Mouse (Mus musculus): ENCODE data around the gene Psrc1. TPM values are rescaled to one million over a fixed set of nuclear protein-coding genes. Genes with fewer than 3 reads are reported as not detected.

Gene Psrc1
- polyA plus RNA-seq, 1 experiment from 2014 or later = 25.4 TPM

DNA sequence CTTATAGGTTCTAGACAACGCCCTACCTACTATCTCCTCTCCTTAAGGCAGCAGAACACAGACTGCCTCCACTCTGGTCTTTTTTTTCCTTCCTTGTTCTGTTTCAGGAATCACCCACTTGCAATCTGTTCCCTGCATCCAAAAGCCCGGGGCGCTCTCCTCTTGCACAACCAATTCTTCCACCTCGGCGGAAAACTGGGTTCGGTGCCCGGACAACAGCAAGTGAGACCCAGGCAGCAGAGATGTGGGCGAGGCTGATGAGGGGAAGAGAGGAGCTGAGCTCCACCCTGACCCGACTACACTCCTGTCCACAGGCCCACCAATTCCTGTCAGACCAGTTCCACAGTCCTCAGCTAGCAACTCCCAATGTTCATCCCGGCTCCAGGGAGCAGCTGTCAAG, 2.5 kb downstream of the Psrc1 start:
- no peak for ATAC-seq (ENCODE audit: extremely low read depth, insufficient number of reproducible peaks, low FRiP score, low TSS enrichment)
- peaks cover 23% of the 10 kb centered on the region for H3K36me3 ChIP-seq
- 90% methylated on average over 10 of the region's 10 CpGs for WGBS
- H3K4me1 ChIP-seq = peaks cover 45% of the 10 kb centered on the region
- H3K27me3 ChIP-seq (replicated peaks) = no peaks in the 10 kb centered on the region
- H3K4me2 ChIP-seq = no peak overlapping the region
- no peak overlapping the region for H3K4me3 ChIP-seq
- H3K27ac ChIP-seq (replicated peaks) = no peak overlapping the region
- no peaks in the 10 kb centered on the region for H3K9me3 ChIP-seq
- H3K9ac ChIP-seq = no peak overlapping the region

DNA sequence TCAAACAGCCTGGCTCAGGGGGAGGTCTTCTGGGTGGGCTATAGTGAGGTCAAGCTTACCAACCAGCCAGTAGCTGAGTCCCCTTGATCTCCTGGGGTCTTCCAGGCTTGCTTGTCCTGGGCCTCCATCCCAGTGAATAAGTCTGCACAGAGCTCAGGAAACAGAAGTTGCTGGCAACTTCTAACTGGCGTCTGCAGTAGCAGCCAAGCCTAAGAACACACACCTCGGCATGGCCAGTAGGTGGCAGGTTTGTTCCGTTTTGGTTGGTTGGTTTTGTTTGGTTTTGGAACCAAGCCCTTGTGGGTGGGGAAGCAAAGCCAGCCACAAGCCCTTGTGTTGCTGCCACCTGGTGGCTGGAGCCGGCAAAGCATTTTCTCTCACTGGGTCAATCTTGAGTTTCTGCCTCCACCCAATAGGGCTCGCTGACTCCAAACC, 5.5 kb downstream of the Psrc1 start:
- Histone ChIP-seq H3K4me2 (peak overlapping the region; percentile 54), H3K36me3 (peaks cover 23% of the 10 kb centered on the region), H3K27ac (replicated peaks) (peak overlapping the region; percentile 57; the same call in 1 of the 2 replicates), H3K9me3 (no peaks in the 10 kb centered on the region), H3K9ac (peak overlapping the region; percentile 65), H3K4me3 (peak overlapping the region; percentile 17; the same call in 1 of the 2 replicates), H3K4me1 (peaks cover 33% of the 10 kb centered on the region), H3K27me3 (replicated peaks) (peaks cover 7% of the 10 kb centered on the region)
- WGBS = 2% methylated on average over 5 of the region's 5 CpGs
- peak; percentile 61; the same call in 1 of the 2 replicates for ATAC-seq (ENCODE audit: extremely low read depth, insufficient number of reproducible peaks, low FRiP score, low TSS enrichment)

DNA sequence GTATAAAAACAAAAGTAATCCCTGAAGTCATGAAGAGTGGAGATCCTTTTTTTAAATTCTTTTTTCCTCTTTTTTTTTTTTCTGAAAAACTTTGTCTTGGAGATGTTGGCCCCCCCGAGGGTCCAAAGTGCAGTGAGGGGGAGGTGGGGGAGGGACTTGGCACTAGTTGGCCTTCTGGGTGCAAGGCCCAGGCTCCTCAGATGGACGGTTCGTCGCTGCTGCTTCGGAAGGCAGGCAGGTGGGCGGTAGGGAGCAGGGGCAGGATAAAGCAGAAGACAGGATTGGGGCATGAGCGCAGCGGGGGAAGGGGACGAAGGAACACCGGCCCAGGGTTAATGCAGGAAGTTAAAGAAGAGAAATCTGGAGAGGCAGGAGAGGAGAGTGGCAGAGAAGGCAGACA, 8.7 kb downstream of the Psrc1 start:
- ATAC-seq (ENCODE audit: extremely low read depth, insufficient number of reproducible peaks, low FRiP score, low TSS enrichment) = no peak
- Histone ChIP-seq H3K4me3 (no peak overlapping the region), H3K27ac (replicated peaks) (no peak overlapping the region), H3K36me3 (peaks cover 6% of the 10 kb centered on the region), H3K9me3 (no peaks in the 10 kb centered on the region), H3K4me1 (peaks cover 22% of the 10 kb centered on the region), H3K27me3 (replicated peaks) (peaks cover 17% of the 10 kb centered on the region), H3K4me2 (peak overlapping the region; percentile 40), H3K9ac (peak overlapping the region; percentile 50; the same call in 1 of the 2 replicates)
- WGBS = 20% methylated on average over 10 of the region's 10 CpGs

GRCm38 (mm10) chr3:108392793-108393192, 9.2 kb downstream of the Psrc1 start:
- peaks cover 22% of the 10 kb centered on the region for H3K27me3 ChIP-seq (replicated peaks)
- H3K36me3 ChIP-seq = peaks cover under 1% of the 10 kb centered on the region; the same call in 1 of the 2 replicates
- H3K27ac ChIP-seq (replicated peaks) = no peak overlapping the region
- no peak for ATAC-seq (ENCODE audit: extremely low read depth, insufficient number of reproducible peaks, low FRiP score, low TSS enrichment)
- no peaks in the 10 kb centered on the region for H3K9me3 ChIP-seq
- WGBS = 44% methylated on average over 15 of the region's 15 CpGs
- H3K4me3 ChIP-seq = no peak overlapping the region
- H3K4me1 ChIP-seq = peaks cover 22% of the 10 kb centered on the region
- peak overlapping the region; percentile 50; the same call in 1 of the 2 replicates for H3K9ac ChIP-seq
- H3K4me2 ChIP-seq = peak overlapping the region; percentile 40

DNA sequence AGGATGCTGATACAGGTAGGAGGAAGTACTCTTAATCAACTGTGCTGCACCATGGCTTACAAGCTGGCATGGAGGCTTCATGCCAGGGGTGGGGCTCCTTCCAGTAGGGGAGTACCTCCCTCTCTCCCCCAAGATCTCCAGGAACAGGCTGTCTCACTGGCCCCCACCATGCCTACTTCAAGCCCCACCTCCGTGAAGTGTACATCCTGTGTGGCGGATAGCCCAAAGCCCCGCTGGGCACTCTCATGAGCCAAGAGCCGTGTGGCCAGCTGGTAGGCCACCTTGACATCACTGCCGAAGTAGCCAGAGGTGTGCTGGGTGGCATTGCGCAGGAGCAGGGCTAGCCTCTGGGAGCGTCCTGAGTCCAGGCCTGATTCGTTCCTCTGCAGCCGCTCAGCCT, 14.6 kb downstream of the Psrc1 start:
- no peak for ATAC-seq (ENCODE audit: extremely low read depth, insufficient number of reproducible peaks, low FRiP score, low TSS enrichment)
- H3K27me3 ChIP-seq (replicated peaks) = peaks cover 47% of the 10 kb centered on the region
- H3K4me2 ChIP-seq = no peak overlapping the region
- no peak overlapping the region for H3K9ac ChIP-seq
- no peaks in the 10 kb centered on the region for H3K36me3 ChIP-seq
- no peak overlapping the region for H3K27ac ChIP-seq (replicated peaks)
- no peaks in the 10 kb centered on the region for H3K4me1 ChIP-seq
- no peak overlapping the region for H3K4me3 ChIP-seq
- no peaks in the 10 kb centered on the region for H3K9me3 ChIP-seq
- WGBS = 77% methylated on average over 9 of the region's 9 CpGs

DNA sequence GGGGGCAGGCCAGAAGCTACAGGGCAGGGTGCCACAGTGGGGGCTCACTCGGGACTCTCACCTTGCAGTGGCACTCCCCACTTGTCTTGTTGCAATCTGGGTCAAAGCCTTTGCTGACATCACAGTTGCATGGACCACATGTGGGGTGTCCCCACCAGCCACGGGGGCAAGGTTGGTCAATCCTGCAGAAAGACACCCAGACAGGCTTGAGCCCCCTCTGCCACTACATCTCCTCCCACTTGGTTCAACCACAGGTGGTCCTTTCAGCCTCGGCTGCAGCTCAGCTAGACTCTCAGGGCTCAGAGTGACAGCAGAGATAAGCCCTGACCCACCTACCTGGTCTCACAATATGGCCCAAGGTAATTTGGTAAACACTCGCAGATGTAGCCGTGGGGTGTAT, 16.8 kb downstream of the Psrc1 start:
- no peak for ATAC-seq (ENCODE audit: extremely low read depth, insufficient number of reproducible peaks, low FRiP score, low TSS enrichment)

DNA sequence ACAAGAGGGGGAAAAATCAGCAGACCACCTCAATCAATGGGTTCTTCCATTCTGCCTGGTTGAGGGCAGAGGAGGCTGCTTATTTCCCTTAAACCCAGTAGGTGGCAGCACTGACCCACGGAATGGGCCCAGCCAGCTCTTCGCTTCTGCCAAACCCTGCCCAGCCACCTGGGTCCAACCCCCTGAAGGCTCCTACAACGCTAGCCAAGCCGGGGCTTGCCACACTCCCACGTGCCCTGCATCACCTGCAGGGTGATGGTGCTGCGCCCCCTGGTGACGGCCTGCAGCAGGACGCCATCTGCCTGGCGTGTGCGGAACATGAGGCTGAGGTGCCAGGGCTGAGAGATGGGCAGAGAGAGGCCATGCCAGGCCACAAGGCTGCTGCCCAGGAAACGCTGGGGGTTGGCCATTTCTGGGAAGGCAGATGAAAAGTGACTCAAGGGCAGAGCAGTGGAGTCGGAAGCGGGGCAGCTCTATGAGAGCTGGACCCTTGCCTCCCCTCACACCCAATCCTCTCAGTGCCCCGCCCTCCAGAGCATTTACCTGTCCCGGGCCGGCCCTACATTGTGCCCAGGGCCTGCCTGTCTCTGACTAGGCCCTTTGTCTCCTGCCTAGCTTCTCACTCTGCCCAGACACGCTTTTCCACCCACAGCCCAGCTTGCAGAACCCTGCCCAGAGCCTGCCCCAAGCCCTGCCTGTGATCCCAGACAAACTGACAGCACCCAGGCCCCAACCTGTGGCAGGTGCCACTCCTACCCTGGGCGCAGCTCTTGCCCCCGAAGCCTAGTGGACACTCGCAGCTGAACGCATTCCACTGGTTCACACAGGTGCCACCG, 18.3 kb downstream of the Psrc1 start:
- H3K27me3 ChIP-seq (replicated peaks) = peaks cover 37% of the 10 kb centered on the region
- WGBS = 29% methylated on average over 22 of the region's 22 CpGs
- 0 out of 2 replicates have a peak, but pooled peaks cover 3% of the 10 kb centered on the region for H3K36me3 ChIP-seq
- no peaks in the 10 kb centered on the region for H3K9me3 ChIP-seq
- no peak overlapping the region for H3K27ac ChIP-seq (replicated peaks)
- H3K4me3 ChIP-seq = peak overlapping the region; percentile 3; the same call in 1 of the 2 replicates
- 0 out of 2 replicates have a peak overlapping the region, but pooled peaks have one; percentile 33 for H3K9ac ChIP-seq
- peak; percentile 58; the same call in 1 of the 2 replicates for ATAC-seq (ENCODE audit: extremely low read depth, insufficient number of reproducible peaks, low FRiP score, low TSS enrichment)
- H3K4me1 ChIP-seq = no peaks in the 10 kb centered on the region
- peak overlapping the region; percentile 54 for H3K4me2 ChIP-seq

More for the DNA sequence above, 16.8 kb downstream of the Psrc1 start:
- 57% methylated on average over 5 of the region's 5 CpGs for WGBS
- H3K4me3 ChIP-seq = no peak overlapping the region
- no peak overlapping the region for H3K9ac ChIP-seq
- no peak overlapping the region for H3K27ac ChIP-seq (replicated peaks)
- no peaks in the 10 kb centered on the region for H3K9me3 ChIP-seq
- H3K27me3 ChIP-seq (replicated peaks) = peaks cover 43% of the 10 kb centered on the region
- no peaks in the 10 kb centered on the region for H3K4me1 ChIP-seq
- no peak overlapping the region for H3K4me2 ChIP-seq
- no peaks in the 10 kb centered on the region for H3K36me3 ChIP-seq

GRCm38 (mm10) chr3:108402528-108402920, 18.9 kb downstream of the Psrc1 start:
- Histone ChIP-seq H3K4me3 (no peak overlapping the region), H3K9me3 (no peaks in the 10 kb centered on the region), H3K4me2 (no peak overlapping the region), H3K27me3 (replicated peaks) (peaks cover 31% of the 10 kb centered on the region), H3K9ac (no peak overlapping the region), H3K36me3 (0 out of 2 replicates have a peak, but pooled peaks cover 3% of the 10 kb centered on the region), H3K4me1 (no peaks in the 10 kb centered on the region), H3K27ac (replicated peaks) (no peak overlapping the region)
- WGBS = 84% methylated on average over 15 of the region's 15 CpGs
- no peak for ATAC-seq (ENCODE audit: extremely low read depth, insufficient number of reproducible peaks, low FRiP score, low TSS enrichment)

- Histone ChIP-seq H3K36me3 (0 out of 2 replicates have a peak, but pooled peaks cover 3% of the 10 kb centered on the region), H3K4me3 (no peak overlapping the region), H3K27ac (replicated peaks) (no peak overlapping the region), H3K9me3 (no peaks in the 10 kb centered on the region), H3K9ac (no peak overlapping the region), H3K4me1 (0 out of 2 replicates have a peak, but pooled peaks cover under 1% of the 10 kb centered on the region), H3K4me2 (no peak overlapping the region), H3K27me3 (replicated peaks) (peaks cover 10% of the 10 kb centered on the region)
- ATAC-seq (ENCODE audit: extremely low read depth, insufficient number of reproducible peaks, low FRiP score, low TSS enrichment) = no peak
- WGBS = 49% methylated on average over 14 of the region's 14 CpGs
Observed at GRCm38 (mm10) chr3:108405536-108406305, 22.1 kb downstream of the Psrc1 start.

GRCm38 (mm10) chr3:108406306-108406885, 22.8 kb downstream of the Psrc1 start:
- no peak overlapping the region for H3K27ac ChIP-seq (replicated peaks)
- H3K9me3 ChIP-seq = no peaks in the 10 kb centered on the region
- no peak for ATAC-seq (ENCODE audit: extremely low read depth, insufficient number of reproducible peaks, low FRiP score, low TSS enrichment)
- H3K4me3 ChIP-seq = no peak overlapping the region
- peaks cover 10% of the 10 kb centered on the region for H3K27me3 ChIP-seq (replicated peaks)
- H3K9ac ChIP-seq = no peak overlapping the region
- no peak overlapping the region for H3K4me2 ChIP-seq
- 87% methylated on average over 24 of the region's 24 CpGs for WGBS
- H3K36me3 ChIP-seq = 0 out of 2 replicates have a peak, but pooled peaks cover 3% of the 10 kb centered on the region
- H3K4me1 ChIP-seq = peaks cover 7% of the 10 kb centered on the region

Data from heart, embryonic 13.5 days (tissue).